Mouse (Mus musculus) thymus, postnatal 36 days (tissue): ENCODE data around the gene Gypa.

ENCODE experiments used
- DNase-seq, 2 experiments: peaks; one replicate each; pipeline ENCODE4 v3.0.0; 2022; ENCODE audit warnings: mixed read lengths in 2 of 2

Gene Gypa

DNA sequence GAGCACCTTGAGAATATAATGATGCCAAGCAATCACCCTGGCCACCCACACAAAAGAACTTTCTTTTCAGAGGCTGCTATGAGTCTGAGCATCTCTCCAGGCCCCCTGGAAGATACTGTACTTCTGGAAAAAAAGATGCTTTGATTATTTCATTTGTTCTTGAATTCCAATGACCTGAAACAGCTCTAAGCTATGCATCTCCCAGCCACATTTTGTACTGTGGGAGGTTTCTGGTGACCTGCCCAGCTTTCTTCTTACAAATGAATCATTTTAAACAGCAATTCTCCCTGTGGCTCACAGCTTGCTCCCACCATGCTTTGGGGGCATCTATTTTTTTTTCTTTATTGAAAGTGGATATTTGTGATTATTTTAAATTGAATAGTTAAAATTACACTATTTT lies 56.9 kb downstream of the Gypa start:
- no peak for DNase-seq

DNA sequence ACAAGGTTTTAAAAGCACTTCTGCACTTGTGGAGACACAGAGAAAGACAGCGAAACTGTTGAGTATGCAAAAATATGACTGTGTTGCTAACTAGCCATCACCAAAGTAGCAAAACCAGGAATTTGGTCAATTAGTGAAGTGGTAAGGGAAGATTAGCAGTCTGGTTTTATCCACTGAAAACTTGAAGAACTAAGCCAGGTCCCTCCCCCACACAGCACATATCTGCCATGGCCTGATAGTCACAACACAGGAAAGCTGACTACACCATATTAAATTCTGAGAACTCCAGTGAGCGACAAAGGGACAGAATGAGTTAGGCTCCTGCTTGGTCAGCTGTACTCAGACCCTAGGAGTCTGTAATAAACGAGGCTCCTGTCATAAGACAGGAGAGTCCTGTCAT lies 57.7 kb downstream of the Gypa start:
- no peak for DNase-seq

DNA sequence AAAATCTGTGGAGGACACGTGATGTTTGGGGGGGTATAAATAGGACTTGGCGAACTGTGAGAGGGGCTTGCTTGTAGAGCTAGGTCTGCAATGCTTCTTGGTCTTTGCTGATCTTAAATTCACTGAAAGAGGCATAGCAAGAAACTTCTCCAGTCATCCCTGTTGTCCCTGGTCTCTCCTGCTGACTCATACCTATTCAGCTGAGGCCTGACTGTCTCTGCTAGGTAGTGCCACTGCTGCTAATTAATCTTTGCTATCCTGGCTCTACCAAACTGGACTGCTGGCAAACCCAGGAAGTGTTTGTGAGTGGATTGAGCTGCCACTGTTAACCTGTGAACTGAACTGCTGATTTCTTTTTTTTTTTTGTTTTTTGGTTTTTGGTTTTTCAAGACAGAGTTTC lies 61.4 kb downstream of the Gypa start:
- DNase-seq = no peak
